Mouse (Mus musculus): ENCODE data around the gene Sigirr.

Sigirr gene

GRCm38 (mm10) chr7:141099911-141100691 is at the start of gene Sigirr:
Sigirr (minus strand) TSS chr7:141100572.
- DNase-seq = peak; percentile 66 to 74

- no peak for DNase-seq
Measured at GRCm38 (mm10) chr7:141148639-141149038, 48.3 kb upstream of the Sigirr start.

- no peak for DNase-seq
Measured at GRCm38 (mm10) chr7:141147044-141147443, 46.7 kb upstream of the Sigirr start.

GRCm38 (mm10) chr7:141146043-141146595 is 45.7 kb upstream of the Sigirr start:
- no peak for DNase-seq

DNA sequence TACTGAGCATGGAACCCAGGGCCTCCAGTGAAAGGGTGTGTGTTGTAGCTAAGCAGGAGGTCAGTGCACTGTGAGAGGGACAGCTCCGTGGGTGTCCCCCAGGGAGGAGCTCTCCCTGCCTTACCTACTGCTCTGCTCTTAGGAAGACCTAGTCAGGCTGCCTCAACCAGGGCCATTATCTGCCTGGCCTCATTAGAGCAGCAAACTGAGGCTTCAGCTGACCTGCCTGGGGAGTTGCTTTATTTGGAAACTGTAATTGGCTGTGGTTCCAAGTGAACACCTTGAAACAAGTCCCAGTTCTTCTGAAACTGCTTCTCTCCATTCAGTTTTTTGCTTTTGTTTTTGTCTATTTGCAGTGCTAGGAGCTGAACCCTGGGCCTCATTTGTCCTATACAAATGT is 45.0 kb upstream of the Sigirr start:
- DNase-seq = no peak

DNA sequence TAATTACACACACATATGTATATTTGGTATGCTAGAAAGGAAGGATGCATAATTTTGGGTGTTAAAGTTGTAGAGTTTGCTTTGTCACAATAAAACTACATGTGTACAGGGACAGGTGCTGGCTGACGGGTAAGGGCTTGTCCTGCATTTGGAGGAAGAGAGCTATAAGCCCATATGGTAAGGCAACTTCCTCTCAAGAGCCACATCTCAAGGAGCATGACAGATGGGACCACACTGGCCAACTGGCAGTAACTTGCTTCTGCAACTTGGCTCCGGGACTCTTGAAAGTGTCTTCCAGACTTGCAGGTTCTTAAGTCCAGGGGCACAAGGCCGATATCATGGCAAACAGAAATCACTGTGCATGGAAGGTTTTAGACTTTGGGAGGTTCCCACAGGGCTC is 44.3 kb upstream of the Sigirr start:
- DNase-seq = no peak

DNA sequence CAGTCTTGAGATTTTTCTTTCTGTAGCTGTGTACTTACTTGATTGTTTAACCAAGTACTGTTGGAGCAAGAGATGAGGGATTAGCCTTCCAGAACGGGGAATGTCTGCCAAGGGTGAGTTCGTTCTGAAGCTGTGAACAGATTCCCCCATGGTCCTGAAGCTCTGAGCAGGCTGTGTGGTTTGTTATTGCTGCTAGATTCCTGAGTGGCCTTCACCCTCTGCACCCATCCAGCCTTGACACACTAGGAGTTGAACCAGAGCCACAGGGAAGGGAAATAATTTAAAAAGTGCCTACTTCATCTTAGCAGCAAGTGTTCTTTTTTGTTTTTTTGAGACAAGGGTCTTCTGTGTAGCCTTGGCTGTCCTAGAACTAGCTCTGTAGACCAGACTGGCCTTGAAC is 43.5 kb upstream of the Sigirr start:
- no peak for DNase-seq

- DNase-seq = peak; percentile 55 to 68
Measured at GRCm38 (mm10) chr7:141143112-141143511, 42.7 kb upstream of the Sigirr start.

DNA sequence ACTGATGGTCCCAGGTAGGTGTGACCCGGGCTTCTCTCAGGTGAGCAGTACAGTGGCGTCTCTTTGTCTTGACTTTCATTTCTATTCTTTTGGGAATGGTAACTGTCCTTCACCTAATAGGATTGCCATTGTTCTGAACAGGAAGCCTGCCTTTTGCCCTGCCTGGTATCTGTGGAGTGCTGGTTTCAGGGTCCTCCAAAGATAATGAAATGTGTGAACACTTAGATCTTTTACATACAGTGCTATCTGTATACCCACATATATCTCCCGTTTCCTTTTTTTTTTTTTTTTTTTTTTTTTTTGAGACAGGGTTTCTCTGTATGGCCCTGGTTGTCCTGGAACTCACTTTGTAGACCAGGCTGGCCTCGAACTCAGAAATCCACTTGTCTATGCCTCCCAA is 41.0 kb upstream of the Sigirr start:
- no peak for DNase-seq

DNA sequence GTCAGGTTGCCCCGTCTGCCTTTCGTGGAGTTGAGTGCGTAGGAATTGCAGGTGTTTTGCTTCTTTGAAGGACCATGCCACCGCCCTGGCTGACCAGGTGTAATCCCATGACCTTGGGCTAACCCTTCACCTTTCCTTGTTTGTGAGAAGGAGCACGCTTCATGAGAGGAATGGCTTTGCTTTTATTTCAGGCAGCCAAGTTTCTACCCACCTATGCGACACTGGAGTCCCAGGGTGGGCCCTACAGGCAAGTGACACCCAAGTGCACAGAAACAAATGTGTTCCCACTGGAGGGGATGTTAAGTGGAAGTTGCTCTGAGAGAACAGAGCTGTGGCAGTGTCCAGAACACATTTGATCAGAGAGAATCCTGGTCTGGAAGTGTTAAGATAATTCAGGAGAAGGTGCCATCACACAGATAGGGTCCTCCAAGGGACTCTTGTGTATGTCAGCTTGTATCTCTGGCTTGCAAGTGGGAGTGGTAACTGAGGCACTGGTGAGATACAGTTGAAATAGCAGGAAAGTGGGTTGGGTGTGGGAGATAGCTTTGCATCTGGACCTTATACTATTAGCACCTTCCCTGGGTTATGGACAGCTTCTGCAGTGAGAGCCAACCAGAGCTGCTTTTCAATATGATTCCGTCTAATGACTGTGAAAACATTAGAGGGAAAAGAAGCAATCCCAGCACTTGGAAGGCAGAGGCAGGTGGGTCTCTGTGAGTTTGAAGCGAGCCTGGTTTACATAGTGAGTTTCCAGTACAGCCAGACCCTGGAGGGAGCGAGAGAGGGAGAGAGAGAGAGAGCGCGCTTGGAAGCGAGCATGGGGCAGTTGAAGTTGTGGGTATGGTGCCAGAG is 31.8 kb upstream of the Sigirr start:
- DNase-seq = no peak

DNA sequence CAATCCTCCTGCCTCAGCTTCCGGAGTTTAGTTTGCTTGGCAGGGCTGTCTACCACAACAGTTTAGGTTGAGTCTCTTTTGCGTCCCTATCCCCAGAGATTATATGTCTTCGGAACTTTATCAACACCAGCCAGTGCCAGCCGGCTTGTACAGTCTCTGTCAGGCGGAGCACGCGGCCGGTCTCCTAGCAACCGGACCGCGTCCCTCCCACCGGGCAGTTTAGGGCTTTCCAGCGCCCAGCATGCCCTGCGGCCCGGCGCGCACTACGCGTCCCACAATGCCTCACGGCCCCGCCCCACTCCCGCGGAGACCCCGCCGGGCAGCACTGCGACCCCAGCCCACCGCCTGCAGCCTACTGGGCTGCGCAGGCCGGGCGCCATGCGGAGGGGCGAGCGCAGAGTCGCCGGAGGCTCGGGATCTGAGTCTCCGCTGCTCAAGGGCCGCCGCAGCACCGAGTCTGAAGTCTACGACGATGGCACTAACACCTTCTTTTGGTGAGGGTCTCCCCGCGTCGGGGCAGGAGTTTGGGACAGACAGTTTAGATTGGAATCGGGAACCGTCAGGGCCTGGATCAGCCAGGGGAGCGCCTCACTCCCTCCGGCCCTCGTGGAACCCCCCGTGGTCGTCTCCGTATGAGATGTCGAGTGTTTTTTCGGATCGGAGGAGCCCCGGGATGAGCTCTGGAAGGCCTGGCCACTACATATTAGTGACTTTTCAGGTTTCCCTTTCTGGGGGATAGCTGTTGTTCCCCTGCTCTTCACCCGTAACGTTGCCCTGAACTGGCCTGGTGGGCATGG is 30.9 kb upstream of the Sigirr start:
- DNase-seq = peak; percentile 91 to 93

GRCm38 (mm10) chr7:141123517-141123856 is 23.1 kb upstream of the Sigirr start:
- no peak for DNase-seq

- peak; percentile 97 for DNase-seq
Measured at GRCm38 (mm10) chr7:141122689-141123516, 22.5 kb upstream of the Sigirr start.

GRCm38 (mm10) chr7:141122245-141122644 is 21.9 kb upstream of the Sigirr start, which contains the start of gene Ptdss2:
Ptdss2 (plus strand) TSS chr7:141122382.
- DNase-seq = peak; percentile 72 to 85

DNA sequence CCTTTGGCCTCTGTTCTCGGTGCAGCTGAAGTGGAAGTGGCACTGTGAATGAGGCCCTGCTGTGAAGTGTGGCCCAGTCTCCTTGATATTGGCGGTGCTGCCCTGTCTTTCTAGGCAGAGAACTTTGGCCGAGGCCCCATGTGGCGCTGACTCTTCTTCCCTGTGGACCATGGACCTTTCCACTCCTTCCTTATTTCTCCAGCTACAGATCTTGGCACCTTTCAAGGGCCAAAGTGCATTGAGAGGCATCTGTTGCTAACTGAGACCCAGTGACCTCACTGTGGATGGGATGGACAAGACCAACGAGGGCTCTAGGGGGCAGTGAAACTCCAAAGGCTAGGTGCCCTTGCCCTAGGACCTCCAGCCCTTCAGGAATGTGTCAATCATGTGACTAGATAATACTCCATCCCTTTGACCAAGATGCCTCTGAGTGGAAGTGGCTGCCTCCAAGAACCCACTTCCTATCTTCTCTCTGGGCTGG is 20.7 kb upstream of the Sigirr start:
- peak; percentile 17 to 44 for DNase-seq

DNA sequence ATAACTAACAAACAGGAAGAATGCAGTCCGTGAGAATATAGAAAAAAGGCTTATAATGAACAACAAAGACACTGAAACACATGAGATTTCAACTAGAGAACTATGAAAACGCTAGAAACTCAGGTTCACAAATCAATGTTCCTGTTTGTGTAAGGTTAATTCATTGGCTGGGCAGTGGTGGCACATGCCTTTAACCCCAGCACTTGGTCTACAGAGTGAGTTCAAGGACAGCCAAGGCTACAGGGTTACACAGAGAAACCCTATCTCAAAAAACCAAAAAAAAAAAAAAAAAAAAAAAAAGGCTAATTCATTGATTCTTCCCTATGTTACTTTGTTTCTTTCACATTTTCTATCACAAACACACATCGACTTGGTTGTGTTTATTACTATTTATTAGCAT is 20.2 kb upstream of the Sigirr start:
- no peak for DNase-seq

GRCm38 (mm10) chr7:141119487-141119886 is 19.1 kb upstream of the Sigirr start:
- no peak for DNase-seq

GRCm38 (mm10) chr7:141117636-141118035 is 17.3 kb upstream of the Sigirr start, which contains the start of gene Ano9:
Ano9 (minus strand) TSS chr7:141117806.
- DNase-seq = peak; percentile 28 to 43

DNA sequence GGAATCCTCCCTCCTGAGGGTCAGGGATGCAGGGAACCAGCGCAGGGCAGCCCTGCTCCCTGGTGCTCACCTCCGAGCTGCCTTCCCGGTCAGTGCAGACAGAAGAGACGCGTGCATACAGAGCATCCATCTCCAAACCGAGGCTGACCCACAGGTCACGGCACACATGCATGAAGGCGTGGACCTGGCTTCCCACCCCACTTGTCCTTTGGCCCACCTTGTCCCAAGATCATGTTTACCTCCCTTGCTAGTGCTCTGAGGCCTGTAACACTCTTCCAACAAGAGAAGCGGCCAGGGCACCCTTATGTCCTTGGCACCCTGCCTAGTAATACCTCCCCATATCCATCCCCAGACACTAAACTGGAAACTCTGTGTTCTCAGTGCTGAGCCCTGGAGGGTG is 15.5 kb upstream of the Sigirr start:
- no peak for DNase-seq

- DNase-seq = no peak
Measured at GRCm38 (mm10) chr7:141103161-141103560, 2.8 kb upstream of the Sigirr start.

GRCm38 (mm10) chr7:141097177-141097576 is 3.2 kb downstream of the Sigirr start:
- DNase-seq = no peak

GRCm38 (mm10) chr7:141096649-141097056 is 3.7 kb downstream of the Sigirr start:
- peak; percentile 85 to 92 for DNase-seq
